Mouse (Mus musculus) stomach, postnatal 0 days (tissue): ENCODE data around the gene Gm9821. TPM values are rescaled to one million over a fixed set of nuclear protein-coding genes. Genes with fewer than 3 reads are reported as not detected.

ENCODE experiments used
- ATAC-seq: fragments of 200-750 bp; cut with Nextera tagmentation; 2 replicates; pipeline ENCODE4 v1.8.0; 2017; ENCODE audit not compliant: low FRiP score, low TSS enrichment
- DNase-seq: peaks from one replicate; pipeline ENCODE4 v3.0.0-alpha.2; 2016; ENCODE audit warnings: low spot score
- H3K27ac ChIP-seq: fragments of 300-500 bp; sonication (generic); replicated peaks from 2 replicates; pipeline ENCODE4 v1.5.1; 2014; ENCODE audit warnings: mild to moderate bottlenecking, control low read depth
- H3K27me3 ChIP-seq: fragments of 300-500 bp; sonication (generic); 2 replicates; pipeline ENCODE4 v1.6.1; 2014; ENCODE audit warnings: low read length; ENCODE audit not compliant: control insufficient read depth, insufficient read depth
- H3K36me3 ChIP-seq: fragments of 300-500 bp; sonication (generic); 2 replicates; pipeline ENCODE4 v1.6.1; 2014; ENCODE audit warnings: low read length, mixed read lengths; ENCODE audit not compliant: control insufficient read depth, insufficient read depth
- H3K4me1 ChIP-seq: fragments of 300-500 bp; sonication (generic); replicated peaks from 2 replicates; pipeline ENCODE4 v1.6.1; 2014; ENCODE audit warnings: antibody characterized with exemption; ENCODE audit not compliant: control insufficient read depth, insufficient read depth
- H3K4me2 ChIP-seq: fragments of 300-500 bp; sonication (generic); replicated peaks from 2 replicates; pipeline ENCODE4 v1.6.1; 2014; ENCODE audit warnings: low read depth, mild to moderate bottlenecking, control low read depth, moderate library complexity
- H3K4me3 ChIP-seq: fragments of 300-500 bp; sonication (generic); 2 replicates; pipeline ENCODE4 v1.5.1; 2014; ENCODE audit warnings: low read depth, low read length, control low read depth
- H3K9ac ChIP-seq: fragments of 300-500 bp; sonication (generic); 2 replicates; pipeline ENCODE4 v1.6.1; 2014; ENCODE audit warnings: mild to moderate bottlenecking, low read length, control low read depth, mixed read lengths
- H3K9me3 ChIP-seq: fragments of 300-500 bp; sonication (generic); 2 replicates; pipeline ENCODE4 v1.6.1; 2016; ENCODE audit warnings: low read length; ENCODE audit not compliant: control insufficient read depth
- CTCF ChIP-seq: IDR thresholded peaks from 2 replicates; pipeline ENCODE4 v1.5.1; 2016; ENCODE audit warnings: antibody characterized with exemption, low read depth, mild to moderate bottlenecking, moderate library complexity
- EP300 ChIP-seq: optimal IDR thresholded peaks from 2 replicates; pipeline ENCODE3; 2016; ENCODE audit warnings: antibody characterized with exemption
- WGBS: fragments of 180-500 bp; shearing (Covaris S2); extraction: QIAGEN DNeasy Blood & Tissue Kit; methylation state at CpG from one replicate; pipeline ENCODE4 v1.1.7; 2014; 5-methylcytosine and 5-hydroxymethylcytosine counted together
- polyA plus RNA-seq: library from polyadenylated mRNA; unstranded; fragments of >200 nt; fragmentation: Nextera tagmentation; extraction: Ambion mirVana; gene quantifications from 2 replicates; pipeline ENCODE4 v1.2.1, GENCODE M21; 2015

The Gm9821 gene
- polyA plus RNA-seq, 1 experiment from 2014 or later = 0.15 TPM

GRCm38 (mm10) chr2:91959544-91960410, 14.3 kb downstream of the Gm9821 start:
- no peak overlapping the region for H3K9ac ChIP-seq

DNA sequence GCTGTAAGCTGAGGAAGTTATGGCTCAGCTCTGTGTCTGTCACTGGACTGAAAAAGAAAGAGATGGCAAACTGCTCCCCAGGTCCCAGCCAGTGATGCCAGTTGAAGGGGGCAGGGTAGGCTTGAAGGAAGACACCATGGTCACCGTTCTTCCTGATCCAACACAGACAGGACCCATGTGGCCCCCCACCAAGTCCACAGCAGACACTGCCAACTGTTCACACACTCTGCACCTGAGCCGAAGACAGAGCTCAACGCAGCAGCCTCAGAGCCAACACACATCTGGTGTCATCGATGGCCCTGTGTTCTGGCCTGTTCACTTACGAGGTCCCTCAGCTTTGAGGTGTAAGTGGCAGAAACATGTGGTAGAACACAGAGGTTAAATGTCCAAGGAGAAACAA, 15.0 kb downstream of the Gm9821 start:
- H3K4me2 ChIP-seq = no peak overlapping the region
- H3K4me3 ChIP-seq = no peak overlapping the region
- H3K9ac ChIP-seq = no peak overlapping the region
- H3K36me3 ChIP-seq = no peaks in the 10 kb centered on the region
- TF ChIP-seq CTCF = no peak
- peaks cover 6% of the 10 kb centered on the region; the same call in 1 of the 2 replicates for H3K4me1 ChIP-seq
- WGBS = 90% methylated on average over 5 of the region's 5 CpGs
- DNase-seq (no peak), ATAC-seq (no peak)
- H3K27ac ChIP-seq = no peak overlapping the region
- H3K9me3 ChIP-seq = no peaks in the 10 kb centered on the region
- no peaks in the 10 kb centered on the region for H3K27me3 ChIP-seq

More at GRCm38 (mm10) chr2:91959544-91960410, 14.3 kb downstream of the Gm9821 start:
- 72% methylated on average over 11 of the region's 11 CpGs for WGBS
- ATAC-seq (no peak), DNase-seq (no peak)
- TF ChIP-seq EP300 (no peak), CTCF (no peak)
- Histone ChIP-seq H3K9me3 (no peaks in the 10 kb centered on the region), H3K4me1 (peaks cover 6% of the 10 kb centered on the region; the same call in 1 of the 2 replicates), H3K27ac (no peak overlapping the region), H3K27me3 (no peaks in the 10 kb centered on the region), H3K36me3 (no peaks in the 10 kb centered on the region), H3K4me3 (no peak overlapping the region), H3K4me2 (no peak overlapping the region)

- peak; percentile 39; the same call in 1 of the 2 replicates for ATAC-seq
- Histone ChIP-seq H3K4me1 (peaks cover 6% of the 10 kb centered on the region; the same call in 1 of the 2 replicates), H3K4me3 (peak overlapping the region; percentile 83), H3K4me2 (peak overlapping the region; percentile 86), H3K9me3 (no peaks in the 10 kb centered on the region), H3K9ac (peak overlapping the region; percentile 90), H3K36me3 (no peaks in the 10 kb centered on the region), H3K27ac (peak overlapping the region; percentile 88), H3K27me3 (no peaks in the 10 kb centered on the region)
- WGBS = 52% methylated on average over 4 of the region's 4 CpGs
- DNase-seq = peak; percentile 59
- TF ChIP-seq CTCF (no peak), EP300 (no peak)
These were observed 16.6 kb downstream of the Gm9821 start for GRCm38 (mm10) chr2:91961901-91962761.

GRCm38 (mm10) chr2:91962864-91963401, 17.4 kb downstream of the Gm9821 start:
- under 1% methylated on average over 29 of the region's 39 CpGs for WGBS
- no peaks in the 10 kb centered on the region for H3K9me3 ChIP-seq
- H3K9ac ChIP-seq = peak overlapping the region; percentile 90
- DNase-seq (peak; percentile 56), ATAC-seq (peak; percentile 38)
- H3K4me1 ChIP-seq = peaks cover 6% of the 10 kb centered on the region; the same call in 1 of the 2 replicates
- peak overlapping the region; percentile 86 for H3K4me2 ChIP-seq
- peak overlapping the region; percentile 83 for H3K4me3 ChIP-seq
- H3K27me3 ChIP-seq = no peaks in the 10 kb centered on the region
- TF ChIP-seq CTCF (no peak), EP300 (no peak)
- H3K27ac ChIP-seq = peak overlapping the region; percentile 88
- no peaks in the 10 kb centered on the region for H3K36me3 ChIP-seq

DNA sequence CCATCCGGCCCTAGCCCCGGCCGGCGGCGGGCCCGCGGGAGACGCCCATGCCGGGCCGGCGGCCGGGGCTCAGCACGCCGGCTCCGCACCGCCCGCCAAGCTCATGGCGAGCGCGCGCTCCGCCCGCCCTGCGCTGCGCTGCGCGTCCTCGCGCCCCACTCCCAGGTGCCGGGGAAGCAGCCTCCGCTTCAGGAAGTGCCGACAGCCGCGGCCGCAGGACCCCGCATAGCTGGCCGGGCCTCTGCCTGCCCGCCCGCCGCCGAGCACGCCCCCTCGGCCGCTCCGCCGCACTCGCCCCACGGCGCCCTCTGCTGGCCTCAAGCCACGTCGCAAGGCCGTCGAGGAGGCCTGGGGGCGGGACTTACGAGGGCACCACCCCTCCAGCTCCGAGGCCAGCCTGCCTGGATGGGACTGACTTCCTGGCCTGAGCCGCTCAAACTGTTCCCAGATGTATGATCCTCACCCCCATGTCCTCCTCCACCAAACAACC, 18.0 kb downstream of the Gm9821 start:
- peaks cover 6% of the 10 kb centered on the region; the same call in 1 of the 2 replicates for H3K4me1 ChIP-seq
- peak overlapping the region; percentile 90 for H3K9ac ChIP-seq

More for the DNA sequence above, 18.0 kb downstream of the Gm9821 start:
- no peaks in the 10 kb centered on the region for H3K9me3 ChIP-seq
- no peaks in the 10 kb centered on the region for H3K36me3 ChIP-seq
- H3K4me2 ChIP-seq = peak overlapping the region; percentile 86
- WGBS = under 1% methylated on average over 50 of the region's 57 CpGs
- peak overlapping the region; percentile 88 for H3K27ac ChIP-seq
- DNase-seq = peak; percentile 98
- no peaks in the 10 kb centered on the region for H3K27me3 ChIP-seq
- TF ChIP-seq CTCF (peak; percentile 84), EP300 (no peak)
- peak; percentile 94 for ATAC-seq
- peak overlapping the region; percentile 83 for H3K4me3 ChIP-seq
